Mouse (Mus musculus) kidney, postnatal 0 days (tissue): ENCODE data around the gene Rps27l. TPM values are rescaled to one million over a fixed set of nuclear protein-coding genes. Genes with fewer than 3 reads are reported as not detected.

Experiments used
- ATAC-seq: fragments of 200-750 bp; cut with Nextera tagmentation; replicated peaks from 2 replicates; pipeline ENCODE4 v1.8.0; 2017; ENCODE audit warnings: low read depth, moderate number of reproducible peaks, moderate TSS enrichment, moderate library complexity; ENCODE audit not compliant: low FRiP score
- DNase-seq: peaks from one replicate; pipeline ENCODE4 v3.0.0-alpha.2; 2016; ENCODE audit warnings: low spot score
- H3K27ac ChIP-seq: fragments of 300-500 bp; sonication (generic); 2 replicates; pipeline ENCODE4 v1.5.1; 2014; ENCODE audit warnings: mild to moderate bottlenecking
- H3K27me3 ChIP-seq: fragments of 300-500 bp; sonication (generic); 2 replicates; pipeline ENCODE4 v1.6.1; 2014; ENCODE audit warnings: low read length, mixed read lengths; ENCODE audit not compliant: insufficient read depth
- H3K36me3 ChIP-seq: fragments of 300-500 bp; sonication (generic); 2 replicates; pipeline ENCODE4 v1.6.1; 2014; ENCODE audit warnings: low read length, mixed read lengths; ENCODE audit not compliant: insufficient read depth
- H3K4me1 ChIP-seq: fragments of 300-500 bp; sonication (generic); replicated peaks from 2 replicates; pipeline ENCODE4 v1.6.1; 2014; ENCODE audit warnings: antibody characterized with exemption, low read length, mixed read lengths; ENCODE audit not compliant: insufficient read depth
- H3K4me2 ChIP-seq: fragments of 300-500 bp; sonication (generic); 2 replicates; pipeline ENCODE4 v1.6.1; 2014; ENCODE audit warnings: mild to moderate bottlenecking, low read length, moderate library complexity, mixed read lengths
- H3K4me3 ChIP-seq: fragments of 300-500 bp; sonication (generic); replicated peaks from 2 replicates; pipeline ENCODE4 v1.5.1; 2014; ENCODE audit warnings: low read depth, low read length
- H3K9ac ChIP-seq: fragments of 300-500 bp; sonication (generic); 2 replicates; pipeline ENCODE4 v1.6.1; 2014; ENCODE audit warnings: low read depth, low read length
- H3K9me3 ChIP-seq: fragments of 300-500 bp; sonication (generic); replicated peaks from 2 replicates; pipeline ENCODE4 v1.6.1; 2016; ENCODE audit warnings: low read length, inconsistent platforms, mixed read lengths
- CTCF ChIP-seq: IDR thresholded peaks from 2 replicates; pipeline ENCODE4 v1.5.1; 2016; ENCODE audit warnings: antibody characterized with exemption, low read depth, mild to moderate bottlenecking, moderate library complexity
- WGBS: fragments of 180-500 bp; shearing (Covaris S2); extraction: QIAGEN DNeasy Blood & Tissue Kit; methylation state at CpG from one replicate; pipeline ENCODE4 v1.1.7; 2014; 5-methylcytosine and 5-hydroxymethylcytosine counted together
- polyA plus RNA-seq: library from polyadenylated mRNA; unstranded; fragments of >200 nt; fragmentation: Nextera tagmentation; extraction: Ambion mirVana; gene quantifications from 2 replicates; pipeline ENCODE4 v1.2.1, GENCODE M21; 2015

Rps27l gene
- 811 and 895 TPM in 2 replicates for polyA plus RNA-seq

- H3K4me1 ChIP-seq = no peaks in the 10 kb centered on the region
- no peaks in the 10 kb centered on the region for H3K27me3 ChIP-seq
- H3K9me3 ChIP-seq = no peaks in the 10 kb centered on the region
- H3K4me2 ChIP-seq = peak within 1 kb of the TSS; percentile 89
- under 1% methylated on average over 76 of the region's 77 CpGs for WGBS
- 0 out of 2 replicates have a peak, but pooled peaks have one; percentile 3 for TF ChIP-seq CTCF
- H3K4me3 ChIP-seq = peak within 1 kb of the TSS; percentile 64
- DNase-seq = peak; percentile 98
- peak within 1 kb of the TSS; percentile 94 for H3K27ac ChIP-seq
- peak within 1 kb of the TSS; percentile 91 for H3K9ac ChIP-seq
- ATAC-seq = peak; percentile 97
- peaks cover 9% of the 10 kb centered on the region for H3K36me3 ChIP-seq
Measured at GRCm38 (mm10) chr9:66945647-66946641, at the start of gene Rps27l. Gene Rps27l (plus strand): TSS chr9:66946086.

DNA sequence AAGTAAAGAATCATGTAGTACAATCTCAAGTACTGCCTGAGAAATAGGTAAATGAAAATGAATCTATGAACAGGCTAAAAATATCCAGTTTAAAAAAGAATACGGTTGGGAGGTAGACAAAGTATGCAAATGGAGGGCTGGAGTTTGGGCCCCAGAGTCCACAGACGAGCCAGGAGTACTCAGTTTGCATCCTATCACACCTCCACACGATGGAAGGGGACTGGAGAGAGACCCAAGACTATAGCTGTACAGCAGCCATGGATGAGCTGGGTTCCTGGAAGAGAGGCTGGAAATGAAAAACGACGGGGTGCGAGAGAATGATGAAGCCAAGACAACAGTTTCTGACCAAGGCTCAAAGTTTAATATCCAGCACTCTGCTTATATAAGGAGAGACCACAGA is 48.9 kb upstream of the Rps27l start:
- no peak overlapping the region for H3K4me3 ChIP-seq
- ATAC-seq = no peak
- H3K27ac ChIP-seq = no peak overlapping the region
- no peak for TF ChIP-seq CTCF
- no peaks in the 10 kb centered on the region for H3K9me3 ChIP-seq
- no peaks in the 10 kb centered on the region for H3K27me3 ChIP-seq
- no peak overlapping the region for H3K4me2 ChIP-seq
- H3K9ac ChIP-seq = no peak overlapping the region
- no peaks in the 10 kb centered on the region for H3K36me3 ChIP-seq
- H3K4me1 ChIP-seq = no peaks in the 10 kb centered on the region; the same call in 1 of the 2 replicates
- DNase-seq = no peak
- 70% methylated on average over 6 of the region's 6 CpGs for WGBS

- Histone ChIP-seq H3K9ac (no peak overlapping the region), H3K9me3 (no peaks in the 10 kb centered on the region), H3K4me3 (no peak overlapping the region), H3K27me3 (no peaks in the 10 kb centered on the region), H3K4me2 (no peak overlapping the region), H3K27ac (no peak overlapping the region), H3K36me3 (no peaks in the 10 kb centered on the region), H3K4me1 (no peaks in the 10 kb centered on the region; the same call in 1 of the 2 replicates)
- DNase-seq (no peak), ATAC-seq (no peak)
- TF ChIP-seq CTCF = no peak
- 62% methylated on average over 6 of the region's 6 CpGs for WGBS
Measured at GRCm38 (mm10) chr9:66897851-66898250, 48.0 kb upstream of the Rps27l start.

DNA sequence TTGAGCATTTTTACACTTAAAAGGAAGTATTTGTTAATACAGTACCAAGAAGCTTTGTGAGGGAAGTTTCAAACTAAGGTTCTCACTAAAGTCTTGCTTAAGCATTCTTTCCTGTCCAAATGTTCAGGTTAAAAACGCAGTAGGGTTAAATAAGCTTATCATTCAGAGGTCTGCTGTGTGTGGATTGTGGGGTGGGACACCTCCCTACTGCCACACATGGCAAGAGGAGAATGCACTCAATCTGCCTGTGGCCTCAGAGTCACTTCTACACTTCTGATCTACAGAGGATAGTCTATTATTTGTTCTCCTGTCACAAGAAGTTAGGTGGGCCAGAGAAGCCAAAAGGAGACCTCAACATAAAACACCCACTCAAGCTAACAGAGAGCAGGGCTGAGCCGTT is 46.8 kb upstream of the Rps27l start:
- DNase-seq = no peak
- Histone ChIP-seq H3K4me2 (no peak overlapping the region), H3K36me3 (no peaks in the 10 kb centered on the region), H3K27ac (no peak overlapping the region), H3K4me3 (no peak overlapping the region), H3K27me3 (no peaks in the 10 kb centered on the region), H3K9ac (no peak overlapping the region), H3K9me3 (no peaks in the 10 kb centered on the region), H3K4me1 (no peaks in the 10 kb centered on the region; the same call in 1 of the 2 replicates)
- ATAC-seq = no peak
- WGBS = 65% methylated on average over 2 of the region's 2 CpGs
- no peak for TF ChIP-seq CTCF

GRCm38 (mm10) chr9:66899526-66899925 is 46.4 kb upstream of the Rps27l start:
- no peak overlapping the region for H3K9ac ChIP-seq
- TF ChIP-seq CTCF = no peak
- WGBS = 57% methylated on average over 4 of the region's 4 CpGs
- ATAC-seq (no peak), DNase-seq (no peak)
- no peak overlapping the region for H3K27ac ChIP-seq
- no peak overlapping the region for H3K4me2 ChIP-seq
- no peaks in the 10 kb centered on the region for H3K9me3 ChIP-seq
- H3K36me3 ChIP-seq = no peaks in the 10 kb centered on the region
- H3K4me3 ChIP-seq = no peak overlapping the region
- no peaks in the 10 kb centered on the region; the same call in 1 of the 2 replicates for H3K4me1 ChIP-seq
- H3K27me3 ChIP-seq = no peaks in the 10 kb centered on the region

DNA sequence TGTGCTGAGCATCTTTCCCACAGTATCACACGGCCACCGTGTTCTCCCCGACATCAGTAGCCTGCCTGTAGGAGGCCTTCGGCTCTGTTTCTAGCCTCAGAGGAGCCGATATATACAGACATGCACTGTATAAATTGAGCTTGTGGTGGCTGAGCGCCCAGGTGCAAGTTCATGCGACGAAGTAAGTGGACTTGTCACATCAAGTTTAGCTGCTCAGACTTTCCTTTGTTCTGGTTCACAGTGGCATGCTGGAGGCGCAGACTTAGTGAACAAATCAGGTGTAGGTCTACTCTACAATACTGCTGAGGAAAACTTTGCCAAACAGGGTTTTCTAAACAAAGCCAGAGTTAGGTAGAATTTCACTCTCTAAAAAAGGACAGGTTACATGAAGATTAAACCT is 39.9 kb upstream of the Rps27l start:
- 66% methylated on average over 9 of the region's 9 CpGs for WGBS

More for the DNA sequence above, 39.9 kb upstream of the Rps27l start:
- Histone ChIP-seq H3K36me3 (0 out of 2 replicates have a peak, but pooled peaks cover 2% of the 10 kb centered on the region), H3K27me3 (no peaks in the 10 kb centered on the region), H3K9me3 (no peaks in the 10 kb centered on the region), H3K9ac (no peak overlapping the region), H3K27ac (no peak overlapping the region), H3K4me3 (no peak overlapping the region), H3K4me1 (no peaks in the 10 kb centered on the region), H3K4me2 (no peak overlapping the region)
- DNase-seq = no peak
- no peak for TF ChIP-seq CTCF
- no peak for ATAC-seq
